Mouse (Mus musculus): ENCODE results near the gene Cenpb. TPM values are rescaled to one million over a fixed set of nuclear protein-coding genes. Genes with fewer than 3 reads are reported as not detected.

Gene Cenpb
- 2.8 TPM for polyA plus RNA-seq (2014; fragmentation: Illumina TruSeq; extraction: RNeasy Lipid Tissue Mini Kit (QIAGEN cat#74804); ENCODE audit: low read depth, low replicate concordance)

GRCm38 (mm10) chr2:131179990-131180587 is at the start of gene Cenpb:
Gene Cenpb (minus strand): TSS chr2:131180067.

GRCm38 (mm10) chr2:131206778-131207177 is 26.9 kb upstream of the Cenpb start, which contains the start of gene Ap5s1:
Gene Ap5s1 (plus strand): TSS chr2:131207078.

GRCm38 (mm10) chr2:131186771-131187601 is 7.1 kb upstream of the Cenpb start, which contains the start of the genes Cdc25b and Spef1:
Gene Cdc25b (plus strand): TSS chr2:131186949.
Gene Spef1 (minus strand): TSS chr2:131187282.

GRCm38 (mm10) chr2:131159938-131160581 is 19.8 kb downstream of the Cenpb start, which contains the start of gene 1700037H04Rik:
Gene 1700037H04Rik (minus strand): TSS chr2:131160081.

GRCm38 (mm10) chr2:131132930-131133547 is 46.8 kb downstream of the Cenpb start, which contains the start of gene Gm11037:
Gene Gm11037 (plus strand): TSS chr2:131133497.

GRCm38 (mm10) chr2:131127161-131127730 is 52.6 kb downstream of the Cenpb start, which contains the start of gene Hspa12b:
Gene Hspa12b (plus strand): TSS chr2:131127280.

Other genes with a start within 250 kb of the Cenpb start
- 3.4 TPM for gene Gfra4, start 137.0 kb downstream of the Cenpb start, polyA plus RNA-seq (2014; fragmentation: Illumina TruSeq; extraction: RNeasy Lipid Tissue Mini Kit (QIAGEN cat#74804); ENCODE audit: low read depth, low replicate concordance)
- not detected for gene Adam33, start 116.3 kb downstream of the Cenpb start, polyA plus RNA-seq (2014; fragmentation: Illumina TruSeq; extraction: RNeasy Lipid Tissue Mini Kit (QIAGEN cat#74804); ENCODE audit: low read depth, low replicate concordance)
- gene Siglec1, start 93.3 kb downstream of the Cenpb start, polyA plus RNA-seq (2014; fragmentation: Illumina TruSeq; extraction: RNeasy Lipid Tissue Mini Kit (QIAGEN cat#74804); ENCODE audit: low read depth, low replicate concordance), result 0.06 TPM
- gene Hspa12b, start 52.8 kb downstream of the Cenpb start, polyA plus RNA-seq (2014; fragmentation: Illumina TruSeq; extraction: RNeasy Lipid Tissue Mini Kit (QIAGEN cat#74804); ENCODE audit: low read depth, low replicate concordance), result 0.57 TPM
- not detected for gene Gm11037, start 46.6 kb downstream of the Cenpb start, polyA plus RNA-seq (2014; fragmentation: Illumina TruSeq; extraction: RNeasy Lipid Tissue Mini Kit (QIAGEN cat#74804); ENCODE audit: low read depth, low replicate concordance)
- gene 1700037H04Rik, start 20.0 kb downstream of the Cenpb start, polyA plus RNA-seq (2014; fragmentation: Illumina TruSeq; extraction: RNeasy Lipid Tissue Mini Kit (QIAGEN cat#74804); ENCODE audit: low read depth, low replicate concordance), result 14.9 TPM
- gene Cdc25b, start 6.9 kb upstream of the Cenpb start, polyA plus RNA-seq (2014; fragmentation: Illumina TruSeq; extraction: RNeasy Lipid Tissue Mini Kit (QIAGEN cat#74804); ENCODE audit: low read depth, low replicate concordance), result 0.41 TPM
- gene Spef1, start 7.2 kb upstream of the Cenpb start, polyA plus RNA-seq (2014; fragmentation: Illumina TruSeq; extraction: RNeasy Lipid Tissue Mini Kit (QIAGEN cat#74804); ENCODE audit: low read depth, low replicate concordance), result 2.4 TPM
- gene Ap5s1, start 27.0 kb upstream of the Cenpb start, polyA plus RNA-seq (2014; fragmentation: Illumina TruSeq; extraction: RNeasy Lipid Tissue Mini Kit (QIAGEN cat#74804); ENCODE audit: low read depth, low replicate concordance), result 3.3 TPM
- gene Mavs, start 54.0 kb upstream of the Cenpb start, polyA plus RNA-seq (2014; fragmentation: Illumina TruSeq; extraction: RNeasy Lipid Tissue Mini Kit (QIAGEN cat#74804); ENCODE audit: low read depth, low replicate concordance), result 1.9 TPM
- gene Pank2, start 82.4 kb upstream of the Cenpb start, polyA plus RNA-seq (2014; fragmentation: Illumina TruSeq; extraction: RNeasy Lipid Tissue Mini Kit (QIAGEN cat#74804); ENCODE audit: low read depth, low replicate concordance), result 58.3 TPM
- gene Rnf24, start 172.8 kb upstream of the Cenpb start, polyA plus RNA-seq (2014; fragmentation: Illumina TruSeq; extraction: RNeasy Lipid Tissue Mini Kit (QIAGEN cat#74804); ENCODE audit: low read depth, low replicate concordance), result 16.6 TPM

Measured in testis, adult 10 weeks (tissue).